Mouse (Mus musculus) liver, postnatal 0 days (tissue): Measurements from ENCODE around the gene Chrna10.

Experiments
- CTCF ChIP-seq: sonication (generic); IDR thresholded peaks from 2 replicates; pipeline ENCODE4 v1.5.1; 2016; ENCODE audit warnings: antibody characterized with exemption, low read depth
- EP300 ChIP-seq: IDR thresholded peaks from 2 replicates; pipeline ENCODE4 v1.6.1; 2016; ENCODE audit warnings: antibody characterized with exemption, low read depth, mild to moderate bottlenecking

GRCm38 (mm10) chr7:102063891-102064290, 52.7 kb downstream of the Chrna10 start:
- TF ChIP-seq CTCF: no peak
- no peak for TF ChIP-seq EP300
